Mouse (Mus musculus) embryonic fibroblast, embryonic 13.5 days (primary cell): ENCODE results near the gene Aqp11.

Source experiments
- CTCF ChIP-seq: IDR thresholded peaks from 2 replicates; pipeline ENCODE4 v1.5.1; 2011; ENCODE audit warnings: mild to moderate bottlenecking, control low read depth, low read length, moderate library complexity, borderline replicate concordance; ENCODE audit not compliant: insufficient read depth
- POLR2A ChIP-seq: IDR thresholded peaks from 2 replicates; pipeline ENCODE4 v1.6.1; 2011; ENCODE audit warnings: low read depth, mild to moderate bottlenecking, control low read depth, low read length, moderate library complexity

- TF ChIP-seq CTCF (no peak), POLR2A (no peak)
Measured at GRCm38 (mm10) chr7:97765963-97766347, 27.9 kb upstream of the Aqp11 start.
